Mouse (Mus musculus) spleen, adult 2 months (tissue): ENCODE measurements around the gene Slc9a3.

Experiments
- CTCF ChIP-seq: fragments of 200-500 bp; IDR thresholded peaks from 2 replicates; pipeline ENCODE4 v1.5.1; 2011; ENCODE audit warnings: mild to moderate bottlenecking, inconsistent platforms; ENCODE audit not compliant: insufficient read depth, insufficient read length, insufficient replicate concordance; ENCODE audit errors: extremely low read depth
- POLR2A ChIP-seq: fragments of 200-500 bp; IDR thresholded peaks from 2 replicates; pipeline ENCODE4 v1.6.1; 2011; ENCODE audit warnings: low read depth, low read length, inconsistent platforms

DNA sequence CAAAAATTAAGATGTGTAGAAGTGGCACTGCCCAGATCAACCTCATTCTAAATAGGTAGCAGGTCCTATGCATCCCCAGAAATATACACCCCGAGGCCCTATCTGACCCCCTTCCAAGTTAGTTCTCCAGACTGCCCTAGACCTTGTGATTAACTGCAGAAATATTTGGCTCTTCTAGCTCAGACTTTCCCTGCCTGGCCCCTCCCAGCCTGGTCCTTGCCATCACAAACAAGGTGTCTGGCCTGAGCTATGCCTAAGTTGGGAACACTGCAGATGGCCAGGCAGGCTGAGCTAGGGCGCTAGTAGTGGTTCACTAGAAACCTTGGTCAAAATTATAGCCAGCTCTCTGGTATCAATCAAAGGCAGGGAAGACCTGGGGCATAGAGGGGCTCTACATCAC, 46.2 kb downstream of the Slc9a3 start:
- TF ChIP-seq POLR2A (no peak), CTCF (no peak)
